Mouse (Mus musculus) ovary, adult 18-20 months (tissue): ENCODE measurements around the gene Pcgf5.

Experiments
- DNase-seq: peaks from one replicate; pipeline ENCODE4 v3.0.0; 2022; ENCODE audit warnings: low spot score, mixed read lengths

The Pcgf5 gene

DNA sequence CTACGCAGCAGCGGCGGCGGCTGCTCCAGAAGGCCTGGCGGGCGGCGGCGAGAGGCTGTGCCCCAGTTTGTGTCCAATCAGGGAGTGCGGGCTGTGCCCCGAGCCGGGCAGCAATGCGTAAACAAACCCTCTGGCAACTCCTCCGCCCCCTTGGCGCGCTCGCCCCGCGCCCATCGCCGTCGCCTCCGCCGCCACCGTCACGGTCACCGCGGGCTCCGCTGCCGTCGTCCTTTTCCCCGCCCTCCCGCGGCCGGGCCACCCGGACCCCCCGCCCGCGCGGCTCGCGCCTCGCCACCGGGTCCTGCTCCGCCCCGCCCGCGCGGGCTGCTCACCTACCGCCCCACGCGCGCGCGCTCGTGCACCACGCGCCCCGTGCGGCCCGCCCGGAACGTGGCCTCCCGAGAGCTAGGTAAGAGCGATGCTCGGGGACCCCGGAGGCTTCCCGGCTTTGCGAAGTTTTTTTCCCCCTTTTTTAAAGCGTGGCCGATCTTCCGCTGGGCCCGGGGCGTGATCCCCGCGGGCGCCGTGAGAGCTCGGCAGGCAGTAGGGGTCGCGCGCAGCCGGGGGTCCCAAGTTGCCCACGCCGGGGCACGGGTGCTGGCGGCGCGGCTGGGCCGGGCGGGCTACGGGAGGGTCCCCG is at the start of gene Pcgf5:
Gene Pcgf5 (plus strand): TSS at position 149 of the 640 bp plus-strand sequence.
- DNase-seq: peak; percentile 65

DNA sequence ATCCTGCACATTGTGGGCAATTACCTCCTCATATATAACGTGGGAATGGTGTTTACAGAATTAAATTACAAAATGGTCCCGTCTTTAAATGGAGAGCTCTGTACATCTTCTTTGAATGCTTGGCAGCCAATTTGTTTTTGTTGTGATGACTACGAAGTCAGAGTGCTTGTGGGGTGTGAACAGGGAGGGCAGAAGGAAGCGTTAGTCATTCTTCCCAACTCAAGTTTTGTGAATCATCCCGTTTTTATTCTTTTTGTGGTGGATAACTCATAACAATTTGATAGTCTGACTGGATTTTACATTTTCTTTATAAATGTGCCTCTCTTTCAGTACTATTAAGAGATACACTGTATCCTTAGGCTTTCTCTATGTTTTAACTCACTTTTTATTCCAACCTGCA is 42.6 kb upstream of the Pcgf5 start:
- DNase-seq: no peak

DNA sequence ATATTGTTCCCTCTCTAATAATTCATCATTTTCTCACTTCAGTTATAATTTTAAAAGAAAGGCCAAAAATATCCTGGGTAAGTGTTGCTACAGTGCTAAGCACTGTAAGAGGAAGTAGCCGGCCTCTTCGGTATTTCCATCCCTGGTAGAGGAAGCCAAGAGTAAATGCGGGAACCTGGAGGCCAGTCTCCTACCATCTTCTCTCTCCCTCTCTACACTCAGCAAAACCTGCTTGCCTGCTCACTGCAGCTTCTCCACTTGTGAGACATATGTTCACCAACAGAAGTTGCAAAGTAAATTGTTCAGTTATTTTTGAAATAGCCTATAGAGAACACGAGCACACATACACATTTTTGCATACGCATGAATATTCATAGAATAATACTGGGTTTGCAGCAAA is 34.1 kb upstream of the Pcgf5 start:
- no peak for DNase-seq

DNA sequence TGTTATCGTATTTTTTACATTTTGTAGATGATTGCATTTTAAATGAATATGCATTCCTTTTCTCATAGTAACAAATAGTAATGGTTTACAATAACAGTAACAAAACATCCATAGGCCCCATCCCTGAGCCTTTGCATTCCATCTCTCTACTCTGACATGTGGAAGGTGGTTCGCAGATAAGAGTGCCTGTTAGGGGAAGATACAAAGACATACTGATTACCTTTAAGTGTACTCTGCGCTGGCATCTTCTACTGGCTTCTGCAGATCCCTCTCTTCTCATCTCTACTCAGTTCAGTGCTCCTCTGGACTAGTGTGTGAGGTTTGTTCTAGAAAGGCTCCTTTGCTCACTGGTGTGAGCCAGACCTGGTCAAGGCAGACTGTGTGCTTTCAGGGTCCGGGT is 28.4 kb upstream of the Pcgf5 start:
- DNase-seq: no peak

DNA sequence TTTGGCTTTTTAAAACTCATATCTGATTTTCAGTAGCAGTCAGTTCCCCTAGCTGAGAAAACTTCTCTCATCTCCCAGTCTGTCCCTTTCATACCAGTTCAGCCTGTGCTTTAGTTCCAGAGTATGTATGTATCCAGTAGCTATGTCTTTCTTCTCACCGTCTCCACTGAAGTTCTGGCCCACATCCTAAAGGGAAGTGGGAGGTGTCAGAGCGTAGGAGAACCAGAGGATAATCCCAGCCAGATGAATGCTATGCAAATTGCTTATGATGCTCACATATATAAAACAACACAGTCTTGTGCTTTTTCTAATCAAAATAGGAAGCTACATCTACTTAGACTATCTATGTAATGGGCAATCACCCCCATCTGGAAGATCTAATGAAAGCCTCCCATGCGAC is 27.0 kb upstream of the Pcgf5 start:
- DNase-seq: no peak

DNA sequence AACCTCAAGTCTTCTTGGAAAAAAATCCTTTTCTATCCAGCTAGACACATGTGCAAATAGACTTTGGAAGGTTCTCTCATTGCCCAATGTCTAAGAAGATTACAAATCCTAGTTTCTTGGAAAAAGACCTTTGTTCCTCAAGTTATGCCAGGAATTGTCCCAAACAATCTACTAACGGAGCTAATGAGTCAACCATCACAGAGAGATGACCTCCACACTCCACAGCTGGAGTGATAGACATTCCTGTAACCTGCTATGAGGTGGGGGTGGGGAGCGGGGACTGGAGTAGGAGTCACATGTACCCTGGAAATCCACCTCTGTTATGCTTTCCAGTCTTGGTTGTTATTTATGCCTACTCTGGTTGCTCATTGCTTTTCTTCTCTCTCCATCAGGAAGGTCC is 24.8 kb upstream of the Pcgf5 start:
- DNase-seq: no peak

DNA sequence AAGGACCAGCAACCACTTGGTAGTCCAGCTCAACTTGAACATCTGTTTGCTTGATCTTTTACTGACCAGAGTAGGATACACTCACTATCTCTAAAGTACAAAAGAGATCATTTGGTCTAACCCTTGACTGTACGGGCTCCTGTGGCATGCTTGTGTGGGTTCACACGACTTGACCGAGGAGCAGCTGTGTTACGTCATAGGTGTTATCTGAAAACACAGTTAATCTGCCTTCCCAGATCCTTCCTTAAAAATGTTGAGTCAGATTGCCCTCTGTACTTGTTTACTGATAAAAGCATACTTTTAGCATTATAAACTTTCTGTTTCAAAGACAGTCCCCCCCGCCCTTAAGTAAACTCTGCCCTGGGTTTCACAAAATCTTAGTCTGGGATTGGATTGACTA is 19.4 kb upstream of the Pcgf5 start:
- DNase-seq: no peak

DNA sequence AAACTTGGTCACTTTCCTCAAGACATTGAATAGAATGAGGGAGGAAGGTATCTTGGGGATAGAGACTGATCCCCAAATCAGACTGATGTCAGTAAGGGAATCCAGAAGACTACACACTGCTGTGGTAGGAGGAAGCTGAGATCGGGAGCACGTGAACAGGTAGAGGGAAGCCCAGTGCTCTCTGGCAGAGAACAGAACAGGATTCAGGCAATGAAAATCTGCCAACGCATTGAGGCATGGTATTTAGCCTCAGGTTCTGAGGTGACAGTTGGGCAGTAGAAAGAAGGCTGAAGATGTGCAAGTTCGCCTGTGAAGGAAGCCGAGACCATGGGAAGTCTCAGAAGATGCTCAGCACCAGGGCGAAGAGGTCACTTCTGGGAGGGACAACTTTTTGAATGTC is 733 bp upstream of the Pcgf5 start:
- no peak for DNase-seq

DNA sequence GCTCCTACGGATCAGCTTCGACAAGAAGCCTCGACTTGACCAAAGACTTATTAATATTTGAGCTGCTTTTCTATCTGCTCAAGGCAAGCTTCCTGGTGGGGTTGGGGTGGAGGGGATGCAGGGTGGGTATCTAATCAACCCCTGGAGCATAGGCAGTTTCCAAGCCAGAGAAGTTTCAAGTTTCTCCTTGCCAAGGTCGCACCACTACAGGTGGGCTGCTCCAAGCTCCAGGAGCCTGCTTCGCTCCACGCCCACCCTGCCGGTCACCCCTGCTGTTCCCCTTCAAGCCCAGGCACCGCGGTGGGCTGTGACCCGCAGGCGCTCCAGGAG is 313 bp upstream of the Pcgf5 start:
- no peak for DNase-seq

DNA sequence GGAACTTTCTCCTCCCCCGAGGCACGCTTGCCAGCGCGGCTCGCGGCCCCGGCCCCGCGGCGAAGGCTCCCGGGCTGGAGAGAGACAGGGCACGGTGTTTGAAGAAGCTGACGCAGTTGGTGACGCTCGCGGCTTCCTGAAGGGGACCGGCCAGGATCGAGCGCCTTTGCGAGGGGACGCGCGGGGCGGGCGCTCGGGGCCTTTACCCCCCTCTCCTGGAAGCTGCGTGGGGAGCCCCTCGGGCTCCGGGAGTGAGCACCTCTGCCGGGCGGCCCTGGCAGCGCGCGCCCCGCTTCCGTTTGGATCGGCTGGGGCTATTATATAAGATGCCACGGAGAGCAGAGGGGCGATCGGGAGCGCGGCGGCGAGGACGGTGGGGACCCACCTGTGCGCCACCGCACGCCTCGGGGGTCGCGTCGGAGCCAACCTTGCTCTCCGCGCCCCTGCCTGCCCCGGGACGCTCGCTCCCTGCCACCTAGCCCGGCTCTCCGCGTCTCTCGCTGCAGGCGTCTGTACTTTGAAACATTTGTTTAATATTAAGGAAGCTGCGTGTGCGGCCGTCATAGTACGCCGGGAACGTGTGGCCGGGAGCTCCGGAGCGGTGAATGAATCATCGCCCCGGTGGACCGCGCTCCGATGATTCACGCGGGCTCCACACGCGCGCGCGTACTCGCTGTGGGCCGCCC is 835 bp downstream of the Pcgf5 start:
- DNase-seq: peak; percentile 23

DNA sequence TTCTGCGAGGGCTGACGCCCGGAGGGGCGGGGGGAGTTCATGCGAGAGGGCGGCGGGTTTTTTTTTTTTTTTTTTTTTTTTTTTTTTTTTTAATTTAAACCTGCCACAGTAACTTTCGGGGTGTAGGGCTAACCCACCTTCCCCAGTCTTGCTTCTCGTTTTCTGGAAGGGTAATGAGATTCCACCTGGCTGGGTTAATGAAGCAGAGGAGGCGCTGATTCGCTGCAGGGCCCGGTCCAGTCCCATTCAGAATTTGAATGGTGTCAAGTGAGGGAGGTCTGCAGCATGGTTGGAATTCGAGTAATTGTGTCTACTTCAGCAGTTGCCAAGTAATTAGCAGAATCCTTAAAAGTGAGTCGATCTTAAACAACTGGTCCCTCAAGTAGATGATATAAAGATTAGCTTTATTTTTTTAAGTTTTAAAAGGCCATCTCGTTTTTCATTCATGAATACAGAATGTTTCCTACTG is 1.4 kb downstream of the Pcgf5 start:
- no peak for DNase-seq

DNA sequence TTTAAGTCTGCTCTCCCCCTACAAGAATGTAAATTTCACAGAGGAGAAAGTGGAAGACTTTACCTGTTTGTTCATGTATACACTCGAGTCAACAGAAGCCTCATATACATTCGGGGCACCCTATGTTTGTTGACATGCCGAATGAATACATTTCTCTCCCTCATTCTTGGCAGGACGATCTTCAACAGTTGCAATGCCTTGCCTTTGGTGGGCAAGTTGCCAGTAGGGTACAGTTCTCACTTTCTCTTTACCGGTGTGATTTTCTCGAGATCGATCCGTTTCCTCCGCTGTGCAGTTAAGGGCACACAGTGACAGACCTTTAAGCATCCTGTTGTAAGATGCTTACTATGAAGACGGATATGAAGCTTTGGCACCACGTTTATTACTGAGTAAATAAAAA is 2.1 kb downstream of the Pcgf5 start:
- no peak for DNase-seq

DNA sequence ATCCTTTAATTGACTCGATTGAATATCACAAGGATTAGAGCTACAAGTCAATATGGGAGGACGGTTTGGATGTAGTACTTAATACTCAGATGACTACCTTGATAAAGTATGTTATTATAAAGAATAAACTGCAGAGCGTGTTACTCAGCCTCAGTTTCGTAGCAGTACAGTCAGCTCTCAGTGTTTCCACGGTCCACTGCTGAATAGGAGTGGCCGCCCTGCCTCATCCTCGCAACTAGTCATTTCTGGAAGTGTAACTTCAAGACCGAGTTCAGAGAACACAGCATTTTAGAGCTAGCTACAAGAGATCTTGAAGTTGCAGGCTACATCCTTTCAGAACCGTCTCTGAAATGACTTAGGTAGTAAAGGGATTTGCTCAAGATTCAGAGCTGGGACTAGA is 2.8 kb downstream of the Pcgf5 start:
- DNase-seq: no peak

DNA sequence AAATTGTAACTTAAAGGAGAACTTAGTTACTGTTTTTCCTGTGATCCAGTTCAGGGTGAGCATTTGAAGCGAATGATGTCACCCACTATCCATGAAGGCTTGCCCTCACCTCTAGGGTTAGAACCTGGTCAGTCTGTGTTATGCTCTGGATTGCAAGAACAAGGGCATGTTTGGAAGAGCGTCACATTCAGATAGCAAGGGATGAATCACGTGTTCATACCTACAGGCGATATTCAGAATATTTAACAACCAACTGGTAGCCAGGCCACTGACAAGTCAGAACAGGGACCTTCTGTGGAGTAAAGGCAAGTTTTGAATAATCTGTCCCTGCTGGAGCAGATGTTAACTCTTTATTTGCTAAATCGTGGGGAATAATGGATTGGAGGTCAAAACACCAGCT is 14.4 kb downstream of the Pcgf5 start:
- DNase-seq: no peak

DNA sequence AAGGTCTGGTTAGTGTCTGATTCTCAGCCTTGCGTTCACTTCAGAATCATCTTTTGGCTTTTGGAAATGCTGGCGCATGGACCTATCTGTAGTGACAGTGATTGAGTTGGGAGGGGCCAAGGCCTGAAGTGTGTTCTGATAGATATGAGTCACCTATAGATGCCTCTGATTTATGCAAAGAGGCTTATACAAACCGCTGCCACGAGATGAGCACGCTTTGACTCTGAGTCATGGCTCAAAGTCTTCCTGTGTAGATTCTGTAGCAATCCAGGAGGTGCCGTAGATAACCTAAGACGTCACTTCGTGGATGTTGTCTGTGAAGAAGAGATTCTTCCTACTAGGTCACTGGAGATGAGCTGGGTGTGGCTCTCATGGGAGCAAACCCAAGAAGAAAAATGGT is 16.6 kb downstream of the Pcgf5 start:
- no peak for DNase-seq

DNA sequence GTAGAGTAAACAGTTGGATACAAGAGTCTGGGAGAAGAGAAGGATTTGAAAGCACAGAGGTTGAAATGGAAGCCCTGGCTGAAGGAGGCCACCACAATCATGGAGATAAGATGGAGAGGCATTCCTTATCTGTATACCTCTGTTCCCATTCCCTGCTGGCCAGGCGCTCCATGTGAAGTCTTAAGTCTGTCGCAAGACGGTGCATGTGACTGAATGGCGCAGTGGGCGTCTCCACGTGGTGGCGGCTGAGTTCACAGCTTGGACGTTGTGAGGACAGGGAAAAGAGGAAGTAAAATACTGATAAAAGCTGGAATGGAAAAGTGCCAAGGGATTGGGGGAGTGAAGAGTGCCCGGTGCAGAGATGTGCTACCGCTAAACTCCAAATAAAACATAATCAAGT is 23.4 kb downstream of the Pcgf5 start:
- no peak for DNase-seq

DNA sequence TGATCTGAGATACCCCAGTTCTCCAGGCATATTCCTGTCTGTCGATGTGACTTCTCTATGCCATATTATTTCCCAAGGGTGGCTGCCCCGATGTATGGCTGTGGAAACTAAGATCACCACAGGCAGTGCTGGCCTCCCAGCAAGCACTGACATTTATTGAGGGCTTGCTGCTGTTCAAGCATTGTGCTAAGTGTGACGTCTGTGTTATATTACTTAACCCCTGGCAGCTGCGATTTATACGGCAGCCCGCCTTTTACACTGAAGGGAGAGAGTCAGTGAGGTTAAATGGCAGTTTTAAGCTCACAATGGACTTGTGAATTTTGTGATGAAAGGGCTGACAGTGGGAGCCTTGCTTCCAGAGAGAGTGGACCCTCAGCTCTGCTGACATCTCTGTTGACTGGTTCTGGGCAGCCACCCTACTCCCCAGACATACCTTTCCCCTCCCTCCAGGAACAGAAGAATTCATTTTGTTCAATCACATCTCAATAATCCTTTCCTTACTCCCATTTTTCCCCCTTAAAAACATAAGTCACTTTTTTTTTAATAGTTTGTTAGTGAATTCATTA is 25.0 kb downstream of the Pcgf5 start:
- no peak for DNase-seq

DNA sequence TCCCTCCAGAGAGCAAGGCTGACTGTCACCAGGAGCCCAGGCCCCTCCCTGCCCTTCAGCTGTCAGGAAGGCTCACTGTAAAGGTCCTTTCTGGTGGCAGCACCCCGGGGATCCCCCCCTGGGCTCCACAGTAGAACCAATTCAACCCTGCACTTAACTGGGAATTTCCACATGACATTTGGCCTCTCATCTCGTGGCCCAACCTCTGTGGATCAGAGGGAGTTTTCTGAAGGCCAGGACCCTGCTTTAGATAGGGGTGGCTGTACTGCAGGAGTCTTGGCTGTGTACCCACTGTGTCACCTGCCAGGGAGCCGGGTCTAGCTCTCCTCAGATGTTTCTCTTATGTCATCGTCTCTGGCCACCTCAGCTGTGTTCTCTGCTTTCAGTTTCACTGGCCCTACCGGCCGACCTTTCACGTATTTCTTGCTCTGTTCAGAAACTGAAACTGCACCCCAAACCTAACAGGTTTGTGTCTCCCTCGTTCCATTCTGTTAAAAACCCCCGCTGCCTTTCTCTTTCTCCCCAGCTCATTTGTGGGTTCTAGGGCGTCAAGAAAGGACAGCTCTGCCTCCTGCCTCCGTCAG is 27.2 kb downstream of the Pcgf5 start:
- DNase-seq: no peak

DNA sequence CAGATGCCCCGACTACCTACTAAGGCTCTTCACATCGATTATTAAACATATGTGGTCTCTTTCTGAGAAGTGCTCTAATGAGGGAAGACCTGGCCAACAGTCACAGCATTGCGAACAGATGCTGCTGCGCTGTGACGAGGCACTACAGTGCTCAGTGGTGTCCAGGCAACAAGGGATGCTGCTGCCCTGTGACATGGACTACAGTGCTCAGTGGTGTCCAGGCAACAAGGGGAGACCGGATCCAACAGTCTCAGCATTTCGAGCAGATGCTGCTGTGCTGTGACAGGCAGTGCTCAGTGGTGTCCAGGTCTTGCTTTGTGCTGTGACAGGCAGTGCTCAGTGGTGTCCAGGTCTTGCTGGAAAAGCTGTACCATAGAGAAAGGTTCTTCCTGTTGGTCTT is 29.6 kb downstream of the Pcgf5 start:
- DNase-seq: no peak

DNA sequence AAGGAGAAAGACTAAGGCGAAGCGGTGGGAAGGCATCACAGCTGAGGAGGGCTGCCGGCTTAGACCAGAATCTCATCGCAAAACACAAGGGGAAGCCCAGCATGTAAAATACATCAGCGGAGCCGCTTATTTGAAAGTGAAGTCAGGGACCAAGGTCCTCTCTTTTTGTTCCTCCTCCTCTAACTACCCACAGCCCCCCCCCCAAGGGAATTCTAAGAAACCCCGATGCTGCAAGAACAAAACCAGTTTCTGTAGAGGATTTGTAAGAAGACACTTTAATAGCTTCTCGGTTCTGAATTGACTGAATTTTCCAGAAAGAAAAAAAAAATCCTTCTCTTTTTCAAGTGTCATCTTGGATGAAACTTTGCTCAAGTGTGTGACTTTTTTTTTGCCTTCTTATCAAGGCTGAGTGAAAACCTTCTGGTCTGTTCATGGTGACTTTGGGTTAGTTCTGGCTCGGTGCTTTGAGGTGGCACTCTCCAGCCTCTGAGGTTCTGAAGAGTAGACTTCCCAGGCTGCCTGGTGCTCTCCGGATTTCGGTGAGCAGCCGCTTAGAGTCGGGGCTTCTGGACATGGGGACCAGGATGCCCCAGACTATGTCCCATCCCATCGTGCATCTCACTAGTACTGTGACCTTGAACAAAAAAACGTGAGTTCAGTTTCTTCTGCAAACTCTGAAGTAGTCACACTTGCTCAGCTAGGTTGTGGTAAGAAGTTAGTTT is 30.6 kb downstream of the Pcgf5 start:
- no peak for DNase-seq

DNA sequence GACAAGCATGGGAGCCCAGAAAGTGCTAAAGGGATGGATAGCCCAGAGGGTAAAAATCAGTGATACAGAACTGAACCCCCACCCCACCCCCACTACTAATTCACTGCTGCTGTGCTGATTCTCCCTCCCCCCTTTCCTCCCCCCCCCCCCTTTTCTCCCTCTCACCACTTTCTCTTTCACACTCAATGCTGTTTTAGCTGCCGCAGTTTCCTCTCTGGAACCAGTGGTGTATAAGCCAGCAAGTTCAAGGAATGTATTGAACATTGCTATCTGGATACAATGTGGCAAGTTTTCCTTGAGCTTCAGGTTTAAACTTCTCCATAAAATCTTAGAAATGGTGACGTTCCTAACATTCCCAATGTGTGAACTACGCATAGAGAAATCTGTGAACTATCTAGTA is 34.8 kb downstream of the Pcgf5 start:
- DNase-seq: no peak

DNA sequence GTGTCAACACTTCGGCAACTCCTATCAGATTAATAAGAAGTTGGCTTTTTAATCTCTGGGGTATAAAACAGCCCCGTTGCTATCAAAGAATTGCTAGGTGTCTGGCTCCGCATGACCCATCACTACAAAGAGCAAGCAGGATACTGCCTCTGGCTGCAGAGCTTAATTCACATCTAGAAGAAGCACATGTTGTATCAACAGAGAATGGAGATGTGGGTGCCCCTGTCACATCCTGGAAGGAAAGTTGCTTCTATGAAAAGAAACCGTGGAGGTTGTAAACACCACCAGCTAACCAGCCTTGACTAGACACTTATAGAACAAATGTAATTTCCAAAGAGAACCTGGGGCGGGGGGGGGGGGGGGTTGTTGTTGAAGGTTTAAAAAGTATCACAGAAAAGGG is 35.9 kb downstream of the Pcgf5 start:
- DNase-seq: no peak

DNA sequence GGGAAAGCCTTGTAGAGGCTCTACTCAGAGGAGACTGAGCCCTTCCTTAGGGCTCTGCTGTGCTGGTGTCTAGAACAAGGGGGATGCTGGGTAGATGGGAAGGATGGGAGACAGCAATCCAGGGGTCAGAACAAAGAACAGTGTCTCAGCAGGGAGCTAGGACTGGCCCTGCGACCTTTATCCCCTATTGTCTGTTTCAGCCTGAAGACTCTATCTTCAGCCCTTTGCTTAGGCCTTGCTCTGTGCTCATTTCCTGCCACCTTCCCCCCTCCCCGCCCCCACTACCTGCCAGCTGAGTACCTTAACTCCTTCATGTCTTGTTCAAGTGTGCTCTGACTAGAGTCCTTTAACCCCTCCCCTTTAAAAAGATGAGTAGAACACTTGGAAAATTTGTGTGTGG is 36.3 kb downstream of the Pcgf5 start:
- DNase-seq: no peak
